Mouse (Mus musculus): Measurements from ENCODE around the gene Bach1. TPM values are rescaled to one million over a fixed set of nuclear protein-coding genes. Genes with fewer than 3 reads are reported as not detected.

Gene Bach1
- polyA plus RNA-seq, 1 experiment from 2014 or later = 30.2 TPM

- DNase-seq (ENCODE audit: low spot score) = no peak
- Histone ChIP-seq H3K4me3 (ENCODE audit: low read depth, low read length) (no peak overlapping the region), H3K27ac (ENCODE audit: low read depth, low read length) (no peak overlapping the region), H3K27me3 (ENCODE audit: control insufficient read depth, insufficient read depth, low read length) (no peaks in the 10 kb centered on the region), H3K9ac (ENCODE audit: low read depth, low read length) (no peak overlapping the region), H3K4me1 (replicated peaks; ENCODE audit: control insufficient read depth, insufficient read depth, low read length) (no peaks in the 10 kb centered on the region), H3K9me3 (ENCODE audit: control insufficient read depth, low read length) (no peaks in the 10 kb centered on the region), H3K36me3 (ENCODE audit: control insufficient read depth, insufficient read depth, low read length) (no peaks in the 10 kb centered on the region), H3K4me2 (replicated peaks; ENCODE audit: low read depth, low read length) (no peak overlapping the region)
- no peak for ATAC-seq (ENCODE audit: low FRiP score)
- WGBS = 84% methylated on average over 8 of the region's 8 CpGs
Observed at GRCm38 (mm10) chr16:87661636-87662035, 37.1 kb upstream of the Bach1 start.

- H3K27me3 ChIP-seq (ENCODE audit: control insufficient read depth, insufficient read depth, low read length) = no peaks in the 10 kb centered on the region
- DNase-seq (ENCODE audit: low spot score) (no peak), ATAC-seq (ENCODE audit: low FRiP score) (no peak)
- no peak overlapping the region for H3K27ac ChIP-seq (ENCODE audit: low read depth, low read length)
- no peaks in the 10 kb centered on the region for H3K4me1 ChIP-seq (replicated peaks; ENCODE audit: control insufficient read depth, insufficient read depth, low read length)
- H3K9ac ChIP-seq (ENCODE audit: low read depth, low read length) = no peak overlapping the region
- H3K9me3 ChIP-seq (ENCODE audit: control insufficient read depth, low read length) = no peaks in the 10 kb centered on the region
- no peak overlapping the region for H3K4me3 ChIP-seq (ENCODE audit: low read depth, low read length)
- WGBS = 90% methylated on average over 2 of the region's 2 CpGs
- H3K36me3 ChIP-seq (ENCODE audit: control insufficient read depth, insufficient read depth, low read length) = no peaks in the 10 kb centered on the region
- no peak overlapping the region for H3K4me2 ChIP-seq (replicated peaks; ENCODE audit: low read depth, low read length)
Observed at GRCm38 (mm10) chr16:87662528-87662927, 36.2 kb upstream of the Bach1 start.

GRCm38 (mm10) chr16:87663890-87664289 is 34.9 kb upstream of the Bach1 start:
- Histone ChIP-seq H3K27ac (ENCODE audit: low read depth, low read length) (no peak overlapping the region), H3K36me3 (ENCODE audit: control insufficient read depth, insufficient read depth, low read length) (no peaks in the 10 kb centered on the region), H3K9ac (ENCODE audit: low read depth, low read length) (no peak overlapping the region), H3K4me2 (replicated peaks; ENCODE audit: low read depth, low read length) (no peak overlapping the region), H3K4me3 (ENCODE audit: low read depth, low read length) (no peak overlapping the region), H3K27me3 (ENCODE audit: control insufficient read depth, insufficient read depth, low read length) (no peaks in the 10 kb centered on the region), H3K9me3 (ENCODE audit: control insufficient read depth, low read length) (no peaks in the 10 kb centered on the region), H3K4me1 (replicated peaks; ENCODE audit: control insufficient read depth, insufficient read depth, low read length) (no peaks in the 10 kb centered on the region)
- ATAC-seq (ENCODE audit: low FRiP score) (no peak), DNase-seq (ENCODE audit: low spot score) (no peak)
- 86% methylated on average over 6 of the region's 6 CpGs for WGBS

- Histone ChIP-seq H3K36me3 (ENCODE audit: control insufficient read depth, insufficient read depth, low read length) (no peaks in the 10 kb centered on the region), H3K27ac (ENCODE audit: low read depth, low read length) (no peak overlapping the region), H3K9ac (ENCODE audit: low read depth, low read length) (no peak overlapping the region), H3K4me1 (replicated peaks; ENCODE audit: control insufficient read depth, insufficient read depth, low read length) (no peaks in the 10 kb centered on the region), H3K4me2 (replicated peaks; ENCODE audit: low read depth, low read length) (no peak overlapping the region), H3K9me3 (ENCODE audit: control insufficient read depth, low read length) (no peaks in the 10 kb centered on the region), H3K27me3 (ENCODE audit: control insufficient read depth, insufficient read depth, low read length) (no peaks in the 10 kb centered on the region), H3K4me3 (ENCODE audit: low read depth, low read length) (no peak overlapping the region)
- DNase-seq (ENCODE audit: low spot score) (no peak), ATAC-seq (ENCODE audit: low FRiP score) (no peak)
- WGBS = 59% methylated on average over 9 of the region's 9 CpGs
Observed at GRCm38 (mm10) chr16:87665246-87665645, 33.5 kb upstream of the Bach1 start.

GRCm38 (mm10) chr16:87665752-87666619 is 32.8 kb upstream of the Bach1 start:
- no peaks in the 10 kb centered on the region for H3K9me3 ChIP-seq (ENCODE audit: control insufficient read depth, low read length)
- WGBS = 85% methylated on average over 19 of the region's 19 CpGs
- H3K27ac ChIP-seq (ENCODE audit: low read depth, low read length) = no peak overlapping the region
- H3K4me3 ChIP-seq (ENCODE audit: low read depth, low read length) = no peak overlapping the region
- H3K9ac ChIP-seq (ENCODE audit: low read depth, low read length) = no peak overlapping the region
- no peak overlapping the region for H3K4me2 ChIP-seq (replicated peaks; ENCODE audit: low read depth, low read length)
- H3K4me1 ChIP-seq (replicated peaks; ENCODE audit: control insufficient read depth, insufficient read depth, low read length) = no peaks in the 10 kb centered on the region
- ATAC-seq (ENCODE audit: low FRiP score) (no peak), DNase-seq (ENCODE audit: low spot score) (no peak)
- H3K27me3 ChIP-seq (ENCODE audit: control insufficient read depth, insufficient read depth, low read length) = no peaks in the 10 kb centered on the region
- H3K36me3 ChIP-seq (ENCODE audit: control insufficient read depth, insufficient read depth, low read length) = no peaks in the 10 kb centered on the region

- Histone ChIP-seq H3K9me3 (ENCODE audit: control insufficient read depth, low read length) (no peaks in the 10 kb centered on the region), H3K4me3 (ENCODE audit: low read depth, low read length) (no peak overlapping the region), H3K36me3 (ENCODE audit: control insufficient read depth, insufficient read depth, low read length) (no peaks in the 10 kb centered on the region), H3K27ac (ENCODE audit: low read depth, low read length) (no peak overlapping the region), H3K4me1 (replicated peaks; ENCODE audit: control insufficient read depth, insufficient read depth, low read length) (no peaks in the 10 kb centered on the region), H3K9ac (ENCODE audit: low read depth, low read length) (no peak overlapping the region), H3K4me2 (replicated peaks; ENCODE audit: low read depth, low read length) (no peak overlapping the region), H3K27me3 (ENCODE audit: control insufficient read depth, insufficient read depth, low read length) (no peaks in the 10 kb centered on the region)
- WGBS = 90% methylated on average over 4 of the region's 4 CpGs
- no peak for DNase-seq (ENCODE audit: low spot score)
- no peak for ATAC-seq (ENCODE audit: low FRiP score)
Observed at GRCm38 (mm10) chr16:87666620-87667004, 32.1 kb upstream of the Bach1 start.

- no peaks in the 10 kb centered on the region for H3K36me3 ChIP-seq (ENCODE audit: control insufficient read depth, insufficient read depth, low read length)
- no peaks in the 10 kb centered on the region for H3K9me3 ChIP-seq (ENCODE audit: control insufficient read depth, low read length)
- H3K4me1 ChIP-seq (replicated peaks; ENCODE audit: control insufficient read depth, insufficient read depth, low read length) = no peaks in the 10 kb centered on the region
- H3K27me3 ChIP-seq (ENCODE audit: control insufficient read depth, insufficient read depth, low read length) = no peaks in the 10 kb centered on the region
- ATAC-seq (ENCODE audit: low FRiP score) = no peak
- no peak for DNase-seq (ENCODE audit: low spot score)
- no peak overlapping the region for H3K9ac ChIP-seq (ENCODE audit: low read depth, low read length)
- no peak overlapping the region for H3K27ac ChIP-seq (ENCODE audit: low read depth, low read length)
- no peak overlapping the region for H3K4me2 ChIP-seq (replicated peaks; ENCODE audit: low read depth, low read length)
- WGBS = 89% methylated on average over 6 of the region's 6 CpGs
- H3K4me3 ChIP-seq (ENCODE audit: low read depth, low read length) = no peak overlapping the region
Observed at GRCm38 (mm10) chr16:87668002-87668401, 30.7 kb upstream of the Bach1 start.

- no peaks in the 10 kb centered on the region for H3K4me1 ChIP-seq (replicated peaks; ENCODE audit: control insufficient read depth, insufficient read depth, low read length)
- no peak for DNase-seq (ENCODE audit: low spot score)
- H3K27me3 ChIP-seq (ENCODE audit: control insufficient read depth, insufficient read depth, low read length) = no peaks in the 10 kb centered on the region
- WGBS = 77% methylated on average over 8 of the region's 8 CpGs
- no peak overlapping the region for H3K27ac ChIP-seq (ENCODE audit: low read depth, low read length)
- H3K36me3 ChIP-seq (ENCODE audit: control insufficient read depth, insufficient read depth, low read length) = no peaks in the 10 kb centered on the region
- no peaks in the 10 kb centered on the region for H3K9me3 ChIP-seq (ENCODE audit: control insufficient read depth, low read length)
- H3K4me2 ChIP-seq (replicated peaks; ENCODE audit: low read depth, low read length) = no peak overlapping the region
- ATAC-seq (ENCODE audit: low FRiP score) = no peak
- no peak overlapping the region for H3K4me3 ChIP-seq (ENCODE audit: low read depth, low read length)
- H3K9ac ChIP-seq (ENCODE audit: low read depth, low read length) = no peak overlapping the region
Observed at GRCm38 (mm10) chr16:87670091-87670820, 28.5 kb upstream of the Bach1 start.

GRCm38 (mm10) chr16:87670821-87671165 is 28.0 kb upstream of the Bach1 start:
- no peak overlapping the region for H3K9ac ChIP-seq (ENCODE audit: low read depth, low read length)
- DNase-seq (ENCODE audit: low spot score) (peak; percentile 25), ATAC-seq (ENCODE audit: low FRiP score) (0 out of 2 replicates have a peak, but pooled peaks have one; percentile 38)
- no peaks in the 10 kb centered on the region for H3K4me1 ChIP-seq (replicated peaks; ENCODE audit: control insufficient read depth, insufficient read depth, low read length)
- no peaks in the 10 kb centered on the region for H3K36me3 ChIP-seq (ENCODE audit: control insufficient read depth, insufficient read depth, low read length)
- WGBS = 78% methylated on average over 9 of the region's 9 CpGs
- H3K27ac ChIP-seq (ENCODE audit: low read depth, low read length) = no peak overlapping the region
- H3K27me3 ChIP-seq (ENCODE audit: control insufficient read depth, insufficient read depth, low read length) = no peaks in the 10 kb centered on the region
- H3K4me3 ChIP-seq (ENCODE audit: low read depth, low read length) = no peak overlapping the region
- no peak overlapping the region for H3K4me2 ChIP-seq (replicated peaks; ENCODE audit: low read depth, low read length)
- no peaks in the 10 kb centered on the region for H3K9me3 ChIP-seq (ENCODE audit: control insufficient read depth, low read length)
